Mouse (Mus musculus): ENCODE measurements around the gene Zyx.

DNA sequence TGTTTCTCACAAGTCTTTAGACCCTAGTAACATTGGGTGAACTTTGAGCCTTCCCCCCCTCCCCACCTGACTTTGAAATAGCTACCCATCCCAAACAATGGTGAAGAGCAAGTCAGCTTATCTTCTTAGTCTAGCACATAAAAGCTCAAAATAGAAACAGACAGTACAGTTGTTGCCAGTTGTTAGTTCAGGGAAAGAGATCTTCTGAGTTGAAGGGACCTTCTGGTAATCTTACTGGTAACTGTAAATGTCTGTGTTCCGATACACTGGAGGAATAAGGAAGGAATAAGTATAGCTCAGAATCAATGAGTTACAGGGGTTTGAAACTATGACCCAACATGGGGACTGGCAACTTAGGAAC lies 3.0 kb downstream of the Zyx start:
- TF ChIP-seq POLR2A (IDR thresholded peaks at IDR 0.05; ENCODE audit: borderline replicate concordance, low read depth, low read length) (no peak), CTCF (IDR thresholded peaks at IDR 0.05; ENCODE audit: low read depth, low read length) (no peak)
